Mouse (Mus musculus): Measurements from ENCODE around the gene Cracr2a. TPM values are rescaled to one million over a fixed set of nuclear protein-coding genes. Genes with fewer than 3 reads are reported as not detected.

The Cracr2a gene
- polyA plus RNA-seq, 1 experiment from 2014 or later, result 2.8 TPM

- no peaks in the 10 kb centered on the region for H3K4me1 ChIP-seq (ENCODE audit: insufficient read depth)
- no peak overlapping the region for H3K27ac ChIP-seq (ENCODE audit: low read depth)
- no peak overlapping the region for H3K9ac ChIP-seq
- ATAC-seq (ENCODE audit: insufficient read depth) (no peak), DNase-seq (no peak)
- no peaks in the 10 kb centered on the region for H3K27me3 ChIP-seq (ENCODE audit: insufficient read depth, low read length)
- TF ChIP-seq CTCF (IDR thresholded peaks at IDR 0.05; ENCODE audit: low read depth), result no peak
- H3K36me3 ChIP-seq (ENCODE audit: insufficient read depth), result peaks cover 5% of the 10 kb centered on the region; the same call in 1 of the 2 replicates
- H3K4me2 ChIP-seq, result no peak overlapping the region
- WGBS, result 38% methylated on average over 4 of the region's 4 CpGs
- H3K4me3 ChIP-seq (ENCODE audit: low read depth, low read length), result no peak overlapping the region
- H3K9me3 ChIP-seq (ENCODE audit: low read depth, low read length), result no peaks in the 10 kb centered on the region; the same call in 1 of the 2 replicates
These were observed 94.8 kb downstream of the Cracr2a start for GRCm38 (mm10) chr6:127655988-127656387.

GRCm38 (mm10) chr6:127657152-127657551 lies 96.0 kb downstream of the Cracr2a start:
- H3K36me3 ChIP-seq (ENCODE audit: insufficient read depth), result peaks cover 5% of the 10 kb centered on the region; the same call in 1 of the 2 replicates
- no peak for DNase-seq
- no peaks in the 10 kb centered on the region for H3K4me1 ChIP-seq (ENCODE audit: insufficient read depth)
- no peaks in the 10 kb centered on the region; the same call in 1 of the 2 replicates for H3K9me3 ChIP-seq (ENCODE audit: low read depth, low read length)
- 88% methylated on average over 11 of the region's 11 CpGs for WGBS
- H3K9ac ChIP-seq, result no peak overlapping the region
- H3K4me3 ChIP-seq (ENCODE audit: low read depth, low read length), result no peak overlapping the region
- H3K27ac ChIP-seq (ENCODE audit: low read depth), result no peak overlapping the region
- H3K27me3 ChIP-seq (ENCODE audit: insufficient read depth, low read length), result no peaks in the 10 kb centered on the region
- ATAC-seq (ENCODE audit: insufficient read depth), result no peak
- no peak for TF ChIP-seq CTCF (IDR thresholded peaks at IDR 0.05; ENCODE audit: low read depth)
- no peak overlapping the region for H3K4me2 ChIP-seq

- WGBS, result 72% methylated on average over 5 of the region's 5 CpGs
- Histone ChIP-seq H3K27me3 (ENCODE audit: insufficient read depth, low read length) (no peaks in the 10 kb centered on the region), H3K4me2 (no peak overlapping the region), H3K9me3 (ENCODE audit: low read depth, low read length) (no peaks in the 10 kb centered on the region), H3K4me1 (ENCODE audit: insufficient read depth) (0 out of 2 replicates have a peak, but pooled peaks cover 3% of the 10 kb centered on the region), H3K36me3 (ENCODE audit: insufficient read depth) (no peaks in the 10 kb centered on the region), H3K4me3 (ENCODE audit: low read depth, low read length) (no peak overlapping the region), H3K9ac (no peak overlapping the region), H3K27ac (ENCODE audit: low read depth) (no peak overlapping the region)
- ATAC-seq (ENCODE audit: insufficient read depth) (no peak), DNase-seq (no peak)
- TF ChIP-seq CTCF (IDR thresholded peaks at IDR 0.05; ENCODE audit: low read depth), result no peak
These were observed 98.3 kb downstream of the Cracr2a start for GRCm38 (mm10) chr6:127659472-127659871.

GRCm38 (mm10) chr6:127659966-127660365 lies 98.8 kb downstream of the Cracr2a start:
- no peak overlapping the region for H3K4me2 ChIP-seq
- no peaks in the 10 kb centered on the region for H3K9me3 ChIP-seq (ENCODE audit: low read depth, low read length)
- DNase-seq, result no peak
- H3K27me3 ChIP-seq (ENCODE audit: insufficient read depth, low read length), result no peaks in the 10 kb centered on the region
- no peak overlapping the region for H3K27ac ChIP-seq (ENCODE audit: low read depth)
- no peak overlapping the region for H3K4me3 ChIP-seq (ENCODE audit: low read depth, low read length)
- no peak for TF ChIP-seq CTCF (IDR thresholded peaks at IDR 0.05; ENCODE audit: low read depth)
- no peaks in the 10 kb centered on the region for H3K36me3 ChIP-seq (ENCODE audit: insufficient read depth)
- WGBS, result 67% methylated on average over 4 of the region's 4 CpGs
- ATAC-seq (ENCODE audit: insufficient read depth), result no peak
- H3K4me1 ChIP-seq (ENCODE audit: insufficient read depth), result 0 out of 2 replicates have a peak, but pooled peaks cover 3% of the 10 kb centered on the region
- H3K9ac ChIP-seq, result no peak overlapping the region

GRCm38 (mm10) chr6:127661717-127662292 lies 100.7 kb downstream of the Cracr2a start:
- 65% methylated on average over 7 of the region's 7 CpGs for WGBS
- H3K27me3 ChIP-seq (ENCODE audit: insufficient read depth, low read length), result no peaks in the 10 kb centered on the region
- H3K9me3 ChIP-seq (ENCODE audit: low read depth, low read length), result no peaks in the 10 kb centered on the region
- no peak for DNase-seq
- no peak for ATAC-seq (ENCODE audit: insufficient read depth)
- TF ChIP-seq CTCF (IDR thresholded peaks at IDR 0.05; ENCODE audit: low read depth), result no peak
- no peak overlapping the region for H3K4me2 ChIP-seq
- H3K4me1 ChIP-seq (ENCODE audit: insufficient read depth), result 0 out of 2 replicates have a peak, but pooled peaks cover 3% of the 10 kb centered on the region
- H3K36me3 ChIP-seq (ENCODE audit: insufficient read depth), result no peaks in the 10 kb centered on the region
- H3K9ac ChIP-seq, result no peak overlapping the region
- H3K27ac ChIP-seq (ENCODE audit: low read depth), result no peak overlapping the region
- no peak overlapping the region for H3K4me3 ChIP-seq (ENCODE audit: low read depth, low read length)

- Histone ChIP-seq H3K9me3 (ENCODE audit: low read depth, low read length) (no peaks in the 10 kb centered on the region), H3K27me3 (ENCODE audit: insufficient read depth, low read length) (no peaks in the 10 kb centered on the region), H3K27ac (ENCODE audit: low read depth) (no peak overlapping the region), H3K4me3 (ENCODE audit: low read depth, low read length) (no peak overlapping the region), H3K4me2 (no peak overlapping the region), H3K9ac (no peak overlapping the region), H3K4me1 (ENCODE audit: insufficient read depth) (0 out of 2 replicates have a peak, but pooled peaks cover 3% of the 10 kb centered on the region), H3K36me3 (ENCODE audit: insufficient read depth) (no peaks in the 10 kb centered on the region)
- no peak for TF ChIP-seq CTCF (IDR thresholded peaks at IDR 0.05; ENCODE audit: low read depth)
- DNase-seq (peak; percentile 39), ATAC-seq (ENCODE audit: insufficient read depth) (no peak)
- 46% methylated on average over 7 of the region's 7 CpGs for WGBS
These were observed 102.1 kb downstream of the Cracr2a start for GRCm38 (mm10) chr6:127663263-127663662.

GRCm38 (mm10) chr6:127669313-127669712 lies 108.2 kb downstream of the Cracr2a start:
- no peak overlapping the region for H3K4me2 ChIP-seq
- H3K4me1 ChIP-seq (ENCODE audit: insufficient read depth), result no peaks in the 10 kb centered on the region
- no peak overlapping the region for H3K4me3 ChIP-seq (ENCODE audit: low read depth, low read length)
- no peak for TF ChIP-seq CTCF (IDR thresholded peaks at IDR 0.05; ENCODE audit: low read depth)
- H3K27ac ChIP-seq (ENCODE audit: low read depth), result no peak overlapping the region
- H3K9ac ChIP-seq, result no peak overlapping the region
- WGBS, result 78% methylated on average over 4 of the region's 4 CpGs
- ATAC-seq (ENCODE audit: insufficient read depth) (no peak), DNase-seq (no peak)
- H3K9me3 ChIP-seq (ENCODE audit: low read depth, low read length), result no peaks in the 10 kb centered on the region
- H3K36me3 ChIP-seq (ENCODE audit: insufficient read depth), result no peaks in the 10 kb centered on the region
- H3K27me3 ChIP-seq (ENCODE audit: insufficient read depth, low read length), result no peaks in the 10 kb centered on the region

Measured in lung, embryonic 14.5 days (tissue).